Mouse (Mus musculus): ENCODE measurements at regions not wholly inside any gene's neighbourhood (a gene's known extent, or its start where the extent isn't known, plus 50 kb on each side); places are given as distances from the start of the nearest gene placed in this dataset.

- TF ChIP-seq CTCF (IDR thresholded peaks at IDR 0.05; ENCODE audit: low read depth) = no peak
- TF ChIP-seq EP300 (IDR thresholded peaks at IDR 0.05; ENCODE audit: low read depth) = no peak
- Histone ChIP-seq H3K27me3 (ENCODE audit: insufficient read depth, low read length) (no peaks in the 10 kb centered on the region), H3K9ac (replicated peaks) (no peak overlapping the region), H3K4me3 (ENCODE audit: low read depth, low read length) (no peak overlapping the region), H3K27ac (ENCODE audit: low read depth) (no peak overlapping the region), H3K4me1 (ENCODE audit: insufficient read depth) (no peaks in the 10 kb centered on the region), H3K36me3 (replicated peaks; ENCODE audit: insufficient read depth, low read length) (no peaks in the 10 kb centered on the region), H3K4me2 (ENCODE audit: low read depth, low read length) (no peak overlapping the region), H3K9me3 (ENCODE audit: low read length) (no peaks in the 10 kb centered on the region)
- no peak for ATAC-seq
- no peak for DNase-seq
- WGBS (ENCODE audit: insufficient replicate concordance) = 73% methylated on average over 3 of the region's 3 CpGs
Observed at GRCm38 (mm10) chr10:12190435-12190834, 678.7 kb downstream of the Utrn start.

GRCm38 (mm10) chr10:12207301-12207700, 661.9 kb downstream of the Utrn start:
- Histone ChIP-seq H3K4me1 (ENCODE audit: insufficient read depth) (no peaks in the 10 kb centered on the region), H3K4me3 (ENCODE audit: low read depth, low read length) (no peak overlapping the region), H3K27me3 (ENCODE audit: insufficient read depth, low read length) (no peaks in the 10 kb centered on the region), H3K9me3 (ENCODE audit: low read length) (no peaks in the 10 kb centered on the region), H3K9ac (replicated peaks) (no peak overlapping the region), H3K4me2 (ENCODE audit: low read depth, low read length) (no peak overlapping the region), H3K27ac (ENCODE audit: low read depth) (no peak overlapping the region), H3K36me3 (replicated peaks; ENCODE audit: insufficient read depth, low read length) (no peaks in the 10 kb centered on the region)
- WGBS (ENCODE audit: insufficient replicate concordance) = 70% methylated on average over 2 of the region's 2 CpGs
- TF ChIP-seq CTCF (IDR thresholded peaks at IDR 0.05; ENCODE audit: low read depth) (no peak), EP300 (IDR thresholded peaks at IDR 0.05; ENCODE audit: low read depth) (no peak)
- DNase-seq = no peak
- no peak for ATAC-seq

- WGBS (ENCODE audit: insufficient replicate concordance) = 71% methylated on average over 2 of the region's 2 CpGs
- TF ChIP-seq CTCF (IDR thresholded peaks at IDR 0.05; ENCODE audit: low read depth) (no peak), EP300 (IDR thresholded peaks at IDR 0.05; ENCODE audit: low read depth) (no peak)
- Histone ChIP-seq H3K4me1 (ENCODE audit: insufficient read depth) (no peaks in the 10 kb centered on the region), H3K4me3 (ENCODE audit: low read depth, low read length) (no peak overlapping the region), H3K27ac (ENCODE audit: low read depth) (no peak overlapping the region), H3K4me2 (ENCODE audit: low read depth, low read length) (no peak overlapping the region), H3K36me3 (replicated peaks; ENCODE audit: insufficient read depth, low read length) (no peaks in the 10 kb centered on the region), H3K27me3 (ENCODE audit: insufficient read depth, low read length) (no peaks in the 10 kb centered on the region), H3K9me3 (ENCODE audit: low read length) (no peaks in the 10 kb centered on the region), H3K9ac (replicated peaks) (no peak overlapping the region)
- no peak for DNase-seq
- ATAC-seq = no peak
Observed at GRCm38 (mm10) chr10:12210181-12210580, 659.0 kb downstream of the Utrn start.

- Histone ChIP-seq H3K36me3 (replicated peaks; ENCODE audit: insufficient read depth, low read length) (no peaks in the 10 kb centered on the region), H3K4me3 (ENCODE audit: low read depth, low read length) (no peak overlapping the region), H3K27me3 (ENCODE audit: insufficient read depth, low read length) (no peaks in the 10 kb centered on the region), H3K4me1 (ENCODE audit: insufficient read depth) (no peaks in the 10 kb centered on the region), H3K9ac (replicated peaks) (no peak overlapping the region), H3K27ac (ENCODE audit: low read depth) (no peak overlapping the region), H3K4me2 (ENCODE audit: low read depth, low read length) (no peak overlapping the region), H3K9me3 (ENCODE audit: low read length) (no peaks in the 10 kb centered on the region)
- ATAC-seq (no peak), DNase-seq (no peak)
- 0 out of 2 replicates have a peak, but pooled peaks have one; percentile 16 for TF ChIP-seq CTCF (IDR thresholded peaks at IDR 0.05; ENCODE audit: low read depth)
- no peak for TF ChIP-seq EP300 (IDR thresholded peaks at IDR 0.05; ENCODE audit: low read depth)
Observed at GRCm38 (mm10) chr10:12218879-12219278, 650.3 kb downstream of the Utrn start.

GRCm38 (mm10) chr10:12234141-12234540, 635.0 kb downstream of the Utrn start:
- H3K9me3 ChIP-seq (ENCODE audit: low read length) = no peaks in the 10 kb centered on the region
- H3K27ac ChIP-seq (ENCODE audit: low read depth) = no peak overlapping the region
- no peak for ATAC-seq
- H3K4me3 ChIP-seq (ENCODE audit: low read depth, low read length) = no peak overlapping the region
- DNase-seq = no peak
- no peak overlapping the region for H3K4me2 ChIP-seq (ENCODE audit: low read depth, low read length)
- 85% methylated on average over 1 of the region's 1 CpGs for WGBS (ENCODE audit: insufficient replicate concordance)
- H3K27me3 ChIP-seq (ENCODE audit: insufficient read depth, low read length) = no peaks in the 10 kb centered on the region
- H3K4me1 ChIP-seq (ENCODE audit: insufficient read depth) = no peaks in the 10 kb centered on the region
- no peaks in the 10 kb centered on the region for H3K36me3 ChIP-seq (replicated peaks; ENCODE audit: insufficient read depth, low read length)
- H3K9ac ChIP-seq (replicated peaks) = no peak overlapping the region
- TF ChIP-seq EP300 (IDR thresholded peaks at IDR 0.05; ENCODE audit: low read depth) (no peak), CTCF (IDR thresholded peaks at IDR 0.05; ENCODE audit: low read depth) (no peak)

- Histone ChIP-seq H3K9ac (replicated peaks) (no peak overlapping the region), H3K9me3 (ENCODE audit: low read length) (no peaks in the 10 kb centered on the region), H3K4me1 (ENCODE audit: insufficient read depth) (no peaks in the 10 kb centered on the region), H3K27me3 (ENCODE audit: insufficient read depth, low read length) (no peaks in the 10 kb centered on the region), H3K4me3 (ENCODE audit: low read depth, low read length) (no peak overlapping the region), H3K36me3 (replicated peaks; ENCODE audit: insufficient read depth, low read length) (no peaks in the 10 kb centered on the region), H3K27ac (ENCODE audit: low read depth) (no peak overlapping the region), H3K4me2 (ENCODE audit: low read depth, low read length) (no peak overlapping the region)
- WGBS (ENCODE audit: insufficient replicate concordance) = 79% methylated on average over 3 of the region's 3 CpGs
- ATAC-seq = no peak
- no peak for TF ChIP-seq EP300 (IDR thresholded peaks at IDR 0.05; ENCODE audit: low read depth)
- TF ChIP-seq CTCF (IDR thresholded peaks at IDR 0.05; ENCODE audit: low read depth) = no peak
- DNase-seq = no peak
Observed at GRCm38 (mm10) chr10:12248853-12249252, 620.3 kb downstream of the Utrn start.

GRCm38 (mm10) chr10:12253274-12253673, 615.9 kb downstream of the Utrn start:
- DNase-seq (no peak), ATAC-seq (no peak)
- H3K4me1 ChIP-seq (ENCODE audit: insufficient read depth) = no peaks in the 10 kb centered on the region
- no peak overlapping the region for H3K27ac ChIP-seq (ENCODE audit: low read depth)
- H3K9ac ChIP-seq (replicated peaks) = no peak overlapping the region
- H3K4me2 ChIP-seq (ENCODE audit: low read depth, low read length) = no peak overlapping the region
- TF ChIP-seq CTCF (IDR thresholded peaks at IDR 0.05; ENCODE audit: low read depth) (no peak), EP300 (IDR thresholded peaks at IDR 0.05; ENCODE audit: low read depth) (no peak)
- 81% methylated on average over 3 of the region's 3 CpGs for WGBS (ENCODE audit: insufficient replicate concordance)
- no peaks in the 10 kb centered on the region for H3K36me3 ChIP-seq (replicated peaks; ENCODE audit: insufficient read depth, low read length)
- no peaks in the 10 kb centered on the region for H3K9me3 ChIP-seq (ENCODE audit: low read length)
- no peak overlapping the region for H3K4me3 ChIP-seq (ENCODE audit: low read depth, low read length)
- no peaks in the 10 kb centered on the region for H3K27me3 ChIP-seq (ENCODE audit: insufficient read depth, low read length)
